Mouse (Mus musculus): ENCODE results near the gene Ccdc124. TPM values are rescaled to one million over a fixed set of nuclear protein-coding genes. Genes with fewer than 3 reads are reported as not detected.

The Ccdc124 gene
- total RNA-seq, 1 experiment: 82.3 TPM

- H3K36me3 ChIP-seq (ENCODE audit: control insufficient read depth, insufficient read depth, low read length, poor library complexity, severe bottlenecking): no peaks in the 10 kb centered on the region; the same call in 1 of the 2 replicates
- DNase-seq (ENCODE audit: low read depth, low spot score): no peak
- peaks cover 0 to 6% of the 10 kb centered on the region in 2 experiments; a peak in 1 of 4 replicates for H3K4me1 ChIP-seq (ENCODE audit: control insufficient read depth in 2 of 2, insufficient read depth in 2 of 2, low read length in 2 of 2, poor library complexity in 1 of 2)
- in situ Hi-C loops (cut with MboI; ENCODE audit: low sequenced_read_pairs in 2 of 2, unreplicated experiment in 2 of 2): no loop called here
- peak overlapping the region; percentile 96 to 99 for H3K4me3 ChIP-seq (ENCODE audit: insufficient read depth in 1 of 2, low read depth in 1 of 2, low read length in 2 of 2, poor library complexity in 1 of 2, severe bottlenecking in 1 of 2)
- H3K9me3 ChIP-seq (ENCODE audit: control insufficient read depth, insufficient read depth, low read depth, low read length): no peaks in the 10 kb centered on the region
- peak overlapping the region; percentile 35; the same call in 1 of the 2 replicates for H3K9ac ChIP-seq (ENCODE audit: insufficient read depth, low read depth, low read length, poor library complexity, severe bottlenecking)
- TF ChIP-seq MAFK (IDR thresholded peaks at IDR 0.05; ENCODE audit: insufficient read depth, low read depth, low read length): no peak
- no peak for TF ChIP-seq HCFC1 (IDR thresholded peaks at IDR 0.05; ENCODE audit: borderline replicate concordance, insufficient read depth, low read length)
- TF ChIP-seq CHD2 (IDR thresholded peaks at IDR 0.05; ENCODE audit: low read depth, low read length): no peak
- no peak for TF ChIP-seq ZC3H11A (IDR thresholded peaks at IDR 0.05; ENCODE audit: borderline replicate concordance, low read depth, low read length)
- TF ChIP-seq ZNF384 (IDR thresholded peaks at IDR 0.05; ENCODE audit: low read depth, low read length): no peak
- no peak overlapping the region for H3K27ac ChIP-seq (ENCODE audit: insufficient read depth, low read depth, low read length, poor library complexity, severe bottlenecking)
Measured at GRCm38 (mm10) chr8:70905463-70905830, 31.7 kb upstream of the Ccdc124 start.

- Histone ChIP-seq H3K27ac (ENCODE audit: insufficient read depth, low read depth, low read length, poor library complexity, severe bottlenecking) (no peak overlapping the region), H3K36me3 (ENCODE audit: control insufficient read depth, insufficient read depth, low read length, poor library complexity, severe bottlenecking) (no peaks in the 10 kb centered on the region; the same call in 1 of the 2 replicates), H3K4me1 (ENCODE audit: control insufficient read depth in 2 of 2, insufficient read depth in 2 of 2, low read length in 2 of 2, poor library complexity in 1 of 2) (peaks cover 0 to 6% of the 10 kb centered on the region in 2 experiments; a peak in 1 of 4 replicates), H3K9ac (ENCODE audit: insufficient read depth, low read depth, low read length, poor library complexity, severe bottlenecking) (no peak overlapping the region), H3K9me3 (ENCODE audit: control insufficient read depth, insufficient read depth, low read depth, low read length) (no peaks in the 10 kb centered on the region), H3K4me3 (ENCODE audit: insufficient read depth in 1 of 2, low read depth in 1 of 2, low read length in 2 of 2, poor library complexity in 1 of 2, severe bottlenecking in 1 of 2) (no peak overlapping the region)
- no peak for DNase-seq (ENCODE audit: low read depth, low spot score)
- in situ Hi-C loops (cut with MboI; ENCODE audit: low sequenced_read_pairs in 2 of 2, unreplicated experiment in 2 of 2): no loop called here
- TF ChIP-seq CHD2 (IDR thresholded peaks at IDR 0.05; ENCODE audit: low read depth, low read length) (no peak), MAFK (IDR thresholded peaks at IDR 0.05; ENCODE audit: insufficient read depth, low read depth, low read length) (no peak), ZNF384 (IDR thresholded peaks at IDR 0.05; ENCODE audit: low read depth, low read length) (no peak), HCFC1 (IDR thresholded peaks at IDR 0.05; ENCODE audit: borderline replicate concordance, insufficient read depth, low read length) (no peak), ZC3H11A (IDR thresholded peaks at IDR 0.05; ENCODE audit: borderline replicate concordance, low read depth, low read length) (no peak)
Measured at GRCm38 (mm10) chr8:70904532-70904931, 30.8 kb upstream of the Ccdc124 start.

GRCm38 (mm10) chr8:70903582-70903981 is 29.8 kb upstream of the Ccdc124 start:
- no peak overlapping the region for H3K9ac ChIP-seq (ENCODE audit: insufficient read depth, low read depth, low read length, poor library complexity, severe bottlenecking)
- no peak overlapping the region for H3K27ac ChIP-seq (ENCODE audit: insufficient read depth, low read depth, low read length, poor library complexity, severe bottlenecking)
- H3K4me1 ChIP-seq (ENCODE audit: control insufficient read depth in 2 of 2, insufficient read depth in 2 of 2, low read length in 2 of 2, poor library complexity in 1 of 2): peaks cover 0 to 6% of the 10 kb centered on the region in 2 experiments; a peak in 1 of 4 replicates
- DNase-seq (ENCODE audit: low read depth, low spot score): no peak
- no peaks in the 10 kb centered on the region for H3K9me3 ChIP-seq (ENCODE audit: control insufficient read depth, insufficient read depth, low read depth, low read length)
- H3K36me3 ChIP-seq (ENCODE audit: control insufficient read depth, insufficient read depth, low read length, poor library complexity, severe bottlenecking): no peaks in the 10 kb centered on the region
- in situ Hi-C loops (cut with MboI; ENCODE audit: low sequenced_read_pairs in 2 of 2, unreplicated experiment in 2 of 2): no loop called here
- TF ChIP-seq CHD2 (IDR thresholded peaks at IDR 0.05; ENCODE audit: low read depth, low read length) (no peak), HCFC1 (IDR thresholded peaks at IDR 0.05; ENCODE audit: borderline replicate concordance, insufficient read depth, low read length) (no peak)
- H3K4me3 ChIP-seq (ENCODE audit: insufficient read depth in 1 of 2, low read depth in 1 of 2, low read length in 2 of 2, poor library complexity in 1 of 2, severe bottlenecking in 1 of 2): no peak overlapping the region

GRCm38 (mm10) chr8:70903112-70903511 is 29.4 kb upstream of the Ccdc124 start:
- TF ChIP-seq ZC3H11A (IDR thresholded peaks at IDR 0.05; ENCODE audit: borderline replicate concordance, low read depth, low read length) (no peak), MAFK (IDR thresholded peaks at IDR 0.05; ENCODE audit: insufficient read depth, low read depth, low read length) (no peak), HCFC1 (IDR thresholded peaks at IDR 0.05; ENCODE audit: borderline replicate concordance, insufficient read depth, low read length) (no peak), ZNF384 (IDR thresholded peaks at IDR 0.05; ENCODE audit: low read depth, low read length) (no peak), CHD2 (IDR thresholded peaks at IDR 0.05; ENCODE audit: low read depth, low read length) (no peak)
- Histone ChIP-seq H3K4me3 (ENCODE audit: insufficient read depth in 1 of 2, low read depth in 1 of 2, low read length in 2 of 2, poor library complexity in 1 of 2, severe bottlenecking in 1 of 2) (no peak overlapping the region), H3K36me3 (ENCODE audit: control insufficient read depth, insufficient read depth, low read length, poor library complexity, severe bottlenecking) (no peaks in the 10 kb centered on the region), H3K4me1 (ENCODE audit: control insufficient read depth in 2 of 2, insufficient read depth in 2 of 2, low read length in 2 of 2, poor library complexity in 1 of 2) (peaks cover 0 to 8% of the 10 kb centered on the region in 2 experiments; a peak in 1 of 4 replicates), H3K9ac (ENCODE audit: insufficient read depth, low read depth, low read length, poor library complexity, severe bottlenecking) (no peak overlapping the region), H3K9me3 (ENCODE audit: control insufficient read depth, insufficient read depth, low read depth, low read length) (no peaks in the 10 kb centered on the region), H3K27ac (ENCODE audit: insufficient read depth, low read depth, low read length, poor library complexity, severe bottlenecking) (no peak overlapping the region)
- in situ Hi-C loops (cut with MboI; ENCODE audit: low sequenced_read_pairs in 2 of 2, unreplicated experiment in 2 of 2): no loop called here
- DNase-seq (ENCODE audit: low read depth, low spot score): no peak

GRCm38 (mm10) chr8:70902211-70902610 is 28.5 kb upstream of the Ccdc124 start:
- no peak for TF ChIP-seq ZNF384 (IDR thresholded peaks at IDR 0.05; ENCODE audit: low read depth, low read length)
- no peak for TF ChIP-seq MAFK (IDR thresholded peaks at IDR 0.05; ENCODE audit: insufficient read depth, low read depth, low read length)
- no peak for TF ChIP-seq CHD2 (IDR thresholded peaks at IDR 0.05; ENCODE audit: low read depth, low read length)
- no peak for TF ChIP-seq HCFC1 (IDR thresholded peaks at IDR 0.05; ENCODE audit: borderline replicate concordance, insufficient read depth, low read length)
- TF ChIP-seq ZC3H11A (IDR thresholded peaks at IDR 0.05; ENCODE audit: borderline replicate concordance, low read depth, low read length): no peak
- no peaks in the 10 kb centered on the region for H3K36me3 ChIP-seq (ENCODE audit: control insufficient read depth, insufficient read depth, low read length, poor library complexity, severe bottlenecking)
- H3K4me1 ChIP-seq (ENCODE audit: control insufficient read depth in 2 of 2, insufficient read depth in 2 of 2, low read length in 2 of 2, poor library complexity in 1 of 2): peaks cover 0 to 8% of the 10 kb centered on the region in 2 experiments; a peak in 1 of 4 replicates
- no peak overlapping the region for H3K27ac ChIP-seq (ENCODE audit: insufficient read depth, low read depth, low read length, poor library complexity, severe bottlenecking)
- in situ Hi-C loops (cut with MboI; ENCODE audit: low sequenced_read_pairs in 2 of 2, unreplicated experiment in 2 of 2): no loop called here
- H3K9me3 ChIP-seq (ENCODE audit: control insufficient read depth, insufficient read depth, low read depth, low read length): no peaks in the 10 kb centered on the region
- no peak for DNase-seq (ENCODE audit: low read depth, low spot score)
- H3K4me3 ChIP-seq (ENCODE audit: insufficient read depth in 1 of 2, low read depth in 1 of 2, low read length in 2 of 2, poor library complexity in 1 of 2, severe bottlenecking in 1 of 2): no peak overlapping the region
- no peak overlapping the region for H3K9ac ChIP-seq (ENCODE audit: insufficient read depth, low read depth, low read length, poor library complexity, severe bottlenecking)
